Comparison of ENCODE assay signal across 11 mouse cellular contexts in the genomic region with DNA sequence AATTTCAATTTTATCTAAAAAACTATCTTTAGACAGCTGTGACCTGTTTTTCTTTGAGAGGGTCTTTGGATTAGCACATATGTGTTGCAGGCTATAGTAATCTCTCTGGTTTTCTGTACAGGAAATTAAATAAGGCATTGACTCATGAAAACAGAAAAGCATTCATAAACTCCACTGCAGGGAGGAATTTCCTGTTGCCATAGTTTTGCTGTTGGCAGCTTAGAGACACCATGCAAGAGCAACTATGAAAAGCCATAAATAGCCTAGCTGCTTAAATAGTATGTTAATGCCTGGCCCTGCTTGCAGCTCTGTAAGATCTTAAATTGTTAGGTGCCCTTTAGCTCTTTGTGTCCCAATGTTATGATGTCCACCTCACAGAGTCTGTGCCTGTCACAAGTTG.
A peak's percentile ranks its signal among the peaks of the same experiment; 100 is the strongest.
DNase-seq lines count a peak whose midpoint lies in the region; ATAC-seq lines count a peak whose summit lies in the region.
"Had no signal": no experiment of that assay in that cellular context is flagged by ENCODE, and none has a peak within 500 bp of the region (broad histone marks: within the 10 kb centered on the region; RNA-seq: fewer than 3 reads in every experiment).

No protein-coding gene starts in this region.

- 0 out of 2 replicates have a peak overlapping the region, but pooled peaks have one; percentile 30 for H3K27ac ChIP-seq in embryonic facial prominence, embryonic 12.5 days
- H3K27ac ChIP-seq in embryonic facial prominence, embryonic 10.5 days (replicated peaks): no peak overlapping the region
- H3K27ac ChIP-seq: liver, embryonic 14.5 days had no signal

- 0 out of 2 replicates have a peak, but pooled peaks cover 4% of the 10 kb centered on the region for H3K36me3 ChIP-seq in embryonic facial prominence, embryonic 12.5 days
- H3K36me3 ChIP-seq in embryonic facial prominence, embryonic 10.5 days (replicated peaks): peaks cover 30% of the 10 kb centered on the region

- no peaks in the 10 kb centered on the region for H3K9me3 ChIP-seq in embryonic facial prominence, embryonic 12.5 days
- H3K9me3 ChIP-seq in embryonic facial prominence, embryonic 10.5 days: no peaks in the 10 kb centered on the region

- no peaks in the 10 kb centered on the region for H3K27me3 ChIP-seq in embryonic facial prominence, embryonic 12.5 days
- H3K27me3 ChIP-seq in embryonic facial prominence, embryonic 10.5 days (replicated peaks; ENCODE audit: low read depth, poor library complexity, severe bottlenecking): no peaks in the 10 kb centered on the region

- H3K9ac ChIP-seq in embryonic facial prominence, embryonic 12.5 days: no peak overlapping the region
- H3K9ac ChIP-seq: liver, embryonic 14.5 days had no signal

- no peak overlapping the region for H3K4me3 ChIP-seq in embryonic facial prominence, embryonic 12.5 days
- no peak overlapping the region for H3K4me3 ChIP-seq in embryonic facial prominence, embryonic 10.5 days
- H3K4me3 ChIP-seq: myocyte had no signal

- H3K4me2 ChIP-seq in embryonic facial prominence, embryonic 12.5 days (replicated peaks): no peak overlapping the region

- H3K4me1 ChIP-seq in embryonic facial prominence, embryonic 12.5 days: peaks cover 5% of the 10 kb centered on the region; the same call in 1 of the 2 replicates
- 0 out of 2 replicates have a peak, but pooled peaks cover 2% of the 10 kb centered on the region for H3K4me1 ChIP-seq in embryonic facial prominence, embryonic 10.5 days

- ATAC-seq in embryonic facial prominence, embryonic 12.5 days (ENCODE audit: insufficient number of reproducible peaks, insufficient read depth, low FRiP score, low TSS enrichment): no peak

- DNase-seq in embryonic facial prominence, embryonic 10.5 days (ENCODE audit: low spot score): no peak
- peak; percentile 17 for DNase-seq in kidney, adult 9 months
- DNase-seq in kidney, adult 8-10 months: no peak
- DNase-seq in 416B (ENCODE audit: low read depth): peak; percentile 21
- DNase-seq in forelimb bud, embryonic 11.5 days (ENCODE audit: low read depth, low spot score): peak; percentile 32
- no peak for DNase-seq in thymus, postnatal 25 days
- DNase-seq in right cerebral cortex, postnatal 4 days: no peak
- DNase-seq: spleen, adult 18-20 months had no signal

Comparison
In these comparisons a context has a peak if more than half of its experiments do, and no peak if none do; other contexts are left out.
1. DNase-seq: peak in kidney, adult 9 months (single experiment), 416B (single experiment) and forelimb bud, embryonic 11.5 days (single experiment); none in embryonic facial prominence, embryonic 10.5 days (single experiment), kidney, adult 8-10 months (0 of 2), thymus, postnatal 25 days (single experiment) and right cerebral cortex, postnatal 4 days (single experiment).